Mouse (Mus musculus) kidney, adult 10 weeks (tissue): ENCODE data around the gene Anks1. TPM values are rescaled to one million over a fixed set of nuclear protein-coding genes. Genes with fewer than 3 reads are reported as not detected.

Experiments
- polyA plus RNA-seq: library from polyadenylated mRNA; stranded (reverse); fragments of 350-450 nt; fragmentation: Illumina TruSeq; extraction: RNeasy Lipid Tissue Mini Kit (QIAGEN cat#74804); gene quantifications from one replicate; pipeline ENCODE4 v1.2.3, GENCODE M21; 2014; ENCODE audit warnings: low read depth, low replicate concordance

Anks1 gene
- polyA plus RNA-seq: 3.0 TPM

GRCm38 (mm10) chr17:27908888-27909621 lies at the start of gene Anks1:
TSS of gene Anks1 (plus strand) at chr17:27909306.

DNA sequence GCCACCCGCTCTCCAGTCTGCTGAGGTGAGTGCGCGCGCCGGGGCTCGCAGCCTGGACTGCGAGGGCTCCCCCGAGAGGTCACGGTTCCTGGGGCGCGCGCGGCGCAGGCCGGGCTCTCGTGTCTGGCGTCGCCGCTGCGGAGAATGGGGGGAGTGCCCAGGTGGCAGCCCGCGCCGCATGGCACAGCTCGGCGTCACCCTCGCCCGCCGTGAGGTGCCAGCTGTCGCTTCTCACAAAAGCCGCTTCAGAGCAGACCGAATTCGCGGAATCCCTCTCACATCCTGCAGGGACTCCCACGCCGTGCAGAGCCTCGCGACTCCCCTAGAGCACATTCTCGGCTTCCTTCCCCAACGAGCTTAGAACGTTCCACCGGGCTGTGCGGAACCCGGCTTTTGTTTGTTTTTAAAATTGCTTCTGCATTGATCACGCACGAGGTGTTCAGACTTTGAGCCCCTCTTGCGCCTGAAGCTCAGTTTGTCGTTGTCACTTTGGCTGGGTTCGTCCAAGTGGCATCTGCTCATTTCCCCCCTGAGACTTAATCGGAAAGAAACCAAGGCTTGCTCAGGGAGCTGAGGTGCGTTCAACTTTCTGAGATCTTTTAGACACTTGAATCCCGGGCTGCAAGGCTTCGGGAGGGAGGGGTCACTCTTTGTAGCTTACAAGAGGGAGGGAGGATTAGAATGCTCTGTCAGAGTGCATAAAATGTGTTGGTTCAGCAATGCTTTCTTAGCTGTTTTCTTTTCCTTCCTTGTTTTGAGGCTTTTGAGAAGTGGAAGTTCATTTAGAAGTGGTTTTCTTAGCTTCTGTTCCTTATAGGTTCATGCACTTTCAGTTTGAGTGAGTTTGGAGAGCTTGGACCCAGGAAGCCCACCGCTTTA lies 755 bp downstream of the Anks1 start, which contains the start of gene Taf11:
Taf11 (minus strand) TSS at position 223 of the 879 bp plus-strand sequence.

GRCm38 (mm10) chr17:28080045-28080816 lies 171.1 kb downstream of the Anks1 start, which contains the start of gene Tcp11:
TSS of gene Tcp11 (minus strand) at chr17:28080639.

Other genes with a start within 250 kb of the Anks1 start
- gene Spdef, start 180.4 kb upstream of the Anks1 start, polyA plus RNA-seq: not detected
- gene D17Wsu92e, start 88.7 kb upstream of the Anks1 start, polyA plus RNA-seq: 82.3 TPM
- 28.2 TPM for gene Snrpc, start 71.2 kb upstream of the Anks1 start, polyA plus RNA-seq
- 3.7 TPM for gene Uhrf1bp1, start 52.9 kb upstream of the Anks1 start, polyA plus RNA-seq
- 25.2 TPM for gene Taf11, start 538 bp downstream of the Anks1 start, polyA plus RNA-seq
- not detected for gene Tcp11, start 171.3 kb downstream of the Anks1 start, polyA plus RNA-seq
- 0.77 TPM for gene Scube3, start 232.8 kb downstream of the Anks1 start, polyA plus RNA-seq